Mouse (Mus musculus) frontal cortex, postnatal 25 days (tissue): ENCODE data around the gene Gm7073.
A peak's percentile ranks its signal among the peaks of the same experiment; 100 is the strongest.

Experiments used
- DNase-seq, 2 experiments: peaks; one replicate each; pipeline ENCODE4 v3.0.0; 2022; ENCODE audit warnings: low spot score in 2 of 2

Gene Gm7073

DNA sequence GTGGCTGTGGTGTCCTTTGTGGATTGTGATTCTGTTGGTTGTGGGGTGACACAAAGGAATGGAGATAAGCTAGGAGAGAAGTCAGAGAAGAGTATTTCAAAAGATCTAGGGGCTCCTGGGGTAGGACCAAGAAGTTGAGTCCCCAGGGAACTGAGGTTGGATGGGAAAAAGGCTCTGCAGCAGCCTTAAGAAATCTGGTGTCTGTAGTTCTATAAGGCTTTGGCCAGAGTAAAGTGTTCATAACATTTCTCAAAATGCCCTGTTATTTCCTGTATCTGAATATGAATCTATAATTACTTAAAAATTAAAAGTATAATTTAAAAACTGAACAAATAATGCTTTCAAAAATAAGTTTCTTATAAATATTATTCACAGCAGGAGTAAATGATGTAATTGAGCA lies at the start of gene Gm7073:
Gm7073 (minus strand) TSS at position 101 of the 400 bp plus-strand sequence.
- no peak for DNase-seq

DNA sequence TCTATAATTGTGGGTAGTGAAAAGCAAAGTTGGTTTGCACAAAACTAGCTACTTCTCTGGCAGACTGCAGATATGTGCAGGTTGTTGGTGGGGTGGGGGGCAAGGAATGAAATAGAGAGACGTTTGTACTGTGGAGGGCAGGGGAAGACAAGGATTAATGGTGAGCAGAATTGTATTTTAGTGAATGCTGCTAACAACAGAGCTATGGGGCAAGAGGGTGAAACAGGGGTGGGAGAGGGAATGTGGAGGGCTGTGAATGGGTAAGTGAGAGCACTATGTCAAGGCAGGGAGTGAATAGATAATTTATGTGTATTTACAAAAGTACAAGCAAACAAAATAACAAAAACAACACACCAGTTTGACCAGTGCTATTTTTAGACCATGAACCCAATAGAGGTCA lies 31.5 kb upstream of the Gm7073 start:
- no peak for DNase-seq

DNA sequence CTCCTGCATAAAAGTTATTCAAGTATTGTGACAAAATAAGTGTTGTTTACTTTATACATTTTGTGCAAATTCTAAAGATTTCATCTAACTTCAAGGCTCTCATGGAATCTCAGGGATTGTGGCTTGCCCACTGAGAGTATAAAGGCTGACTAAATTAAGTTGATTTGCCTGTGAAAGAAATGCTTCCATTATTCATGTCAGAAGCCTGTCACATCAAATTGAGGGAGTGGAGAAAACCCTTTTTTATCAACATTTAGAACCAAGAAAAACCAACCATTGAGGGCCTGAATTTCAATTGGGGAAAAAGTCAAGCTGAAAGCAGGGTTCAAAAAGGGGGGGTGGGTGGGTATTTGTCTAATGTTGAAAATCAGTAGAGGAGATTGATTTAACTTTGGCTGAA lies 30.0 kb upstream of the Gm7073 start:
- DNase-seq, result no peak

DNA sequence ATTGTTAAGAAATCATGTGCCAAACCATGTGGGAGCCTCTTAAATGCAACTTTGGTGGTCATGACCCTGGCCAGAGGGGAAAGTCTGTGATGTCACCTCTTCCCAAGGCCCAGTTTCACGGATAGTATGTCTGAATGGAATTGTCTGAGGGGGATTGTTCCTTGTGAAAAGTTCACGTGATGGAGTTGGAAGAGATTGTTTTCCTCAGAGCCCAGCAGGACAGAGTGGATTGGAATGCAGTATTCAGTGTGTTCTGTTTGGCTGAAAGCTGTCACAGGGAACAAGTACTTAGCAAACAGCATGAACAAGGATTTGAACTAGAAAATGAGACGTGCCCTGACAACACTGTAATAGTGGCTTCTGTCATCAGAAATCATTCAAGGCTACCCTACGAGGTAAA lies 16.2 kb upstream of the Gm7073 start:
- DNase-seq, result no peak

DNA sequence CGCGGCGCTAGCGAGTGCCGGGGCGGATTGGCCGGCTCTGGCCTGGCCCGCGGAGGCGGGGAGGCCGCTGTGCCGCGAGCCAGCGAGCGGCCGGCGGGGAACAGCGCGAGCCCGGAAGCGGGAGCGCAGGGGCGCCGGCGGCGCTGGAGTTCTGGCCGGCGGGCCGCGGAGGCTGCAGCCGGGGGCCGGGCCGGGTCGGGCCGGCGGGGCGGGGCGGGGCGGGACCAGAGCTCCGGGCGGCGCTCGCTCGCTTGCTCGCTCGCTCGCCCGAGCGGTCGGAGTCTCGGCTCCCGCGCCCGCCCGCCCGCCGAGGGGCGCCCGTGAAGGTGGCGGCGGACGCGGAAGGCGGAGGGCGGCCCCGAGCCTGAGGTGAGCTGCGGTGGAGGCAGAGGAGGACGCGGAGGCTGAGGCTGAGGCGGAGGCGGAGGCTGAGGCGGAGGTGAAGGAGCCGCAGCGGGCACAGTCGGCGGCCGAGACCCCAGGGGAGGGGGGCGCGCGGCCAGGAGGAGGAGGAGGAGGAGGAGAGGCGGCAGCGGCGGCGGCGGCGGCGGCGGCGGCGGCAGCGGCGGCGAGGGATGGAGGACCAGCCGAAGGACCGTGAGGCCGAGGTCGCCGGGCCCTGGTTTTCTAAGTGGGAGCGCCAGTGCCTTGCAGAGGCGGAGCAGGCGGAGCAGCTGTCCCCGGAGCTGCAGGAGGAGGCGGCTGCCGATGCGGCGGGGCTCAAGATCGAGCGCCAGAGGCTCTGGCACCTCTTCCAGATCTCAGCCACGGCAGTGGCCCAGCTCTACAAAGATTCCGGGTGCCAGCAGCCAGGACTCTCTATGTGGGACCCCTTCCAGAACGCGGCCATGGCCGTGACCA lies 8.6 kb upstream of the Gm7073 start:
- DNase-seq, result peak; percentile 4 to 5

DNA sequence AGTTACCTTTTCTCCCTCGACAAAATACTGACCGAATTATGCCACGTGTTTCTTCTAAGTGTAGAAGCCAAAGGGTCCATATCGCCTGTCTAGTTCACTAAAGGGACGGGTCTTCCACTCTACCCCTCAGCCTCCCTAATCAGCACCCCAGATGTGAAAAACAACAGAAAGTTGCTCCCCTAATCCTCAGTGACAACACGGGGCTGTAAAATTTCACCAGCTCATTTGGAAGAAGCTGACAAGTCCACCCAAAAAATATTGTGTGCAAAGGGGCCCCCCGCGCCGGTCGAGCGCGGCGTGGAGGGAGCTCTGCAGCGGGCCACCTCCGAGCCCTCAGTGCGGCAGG lies 8.0 kb upstream of the Gm7073 start:
- peak in 1 of 2 experiments; percentile 2 for DNase-seq

DNA sequence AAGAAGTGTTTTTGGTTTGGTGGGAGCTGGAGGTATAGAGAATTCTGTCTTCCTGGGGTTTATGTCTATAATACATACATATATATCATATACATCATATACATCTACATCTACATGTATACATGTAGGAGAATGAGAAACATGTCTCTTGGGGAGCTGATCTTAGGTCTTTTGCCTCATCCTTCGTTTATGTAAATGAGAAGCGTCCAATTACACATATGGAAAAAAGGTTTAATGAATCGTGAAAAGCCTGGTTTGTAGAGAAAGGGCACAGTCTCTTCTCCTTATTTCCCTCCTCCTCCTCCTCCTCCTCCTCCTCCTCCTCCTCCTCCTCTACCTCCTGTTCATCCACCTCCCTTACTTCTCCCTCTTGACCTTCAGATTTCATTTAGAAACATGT lies 6.9 kb upstream of the Gm7073 start:
- DNase-seq, result no peak

DNA sequence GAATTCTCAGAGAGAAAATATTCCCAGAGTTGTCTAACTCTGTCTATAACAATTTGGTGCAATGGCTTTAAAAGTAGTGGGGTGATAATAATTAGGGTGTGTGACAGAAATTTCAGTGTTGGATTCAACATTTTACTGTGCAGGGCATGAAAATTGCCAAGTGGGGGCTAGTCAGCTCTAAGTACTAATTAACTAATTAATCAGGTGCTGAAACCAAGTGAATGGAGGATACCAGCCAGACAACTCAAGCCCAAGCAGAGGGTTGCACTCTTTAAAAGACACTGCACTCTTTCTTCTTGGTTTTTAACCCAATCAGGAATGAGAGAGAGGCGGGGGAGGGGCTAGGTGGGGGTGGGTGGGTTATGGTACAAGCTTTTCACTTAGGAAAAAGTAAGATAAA lies 6.4 kb upstream of the Gm7073 start:
- no peak for DNase-seq

DNA sequence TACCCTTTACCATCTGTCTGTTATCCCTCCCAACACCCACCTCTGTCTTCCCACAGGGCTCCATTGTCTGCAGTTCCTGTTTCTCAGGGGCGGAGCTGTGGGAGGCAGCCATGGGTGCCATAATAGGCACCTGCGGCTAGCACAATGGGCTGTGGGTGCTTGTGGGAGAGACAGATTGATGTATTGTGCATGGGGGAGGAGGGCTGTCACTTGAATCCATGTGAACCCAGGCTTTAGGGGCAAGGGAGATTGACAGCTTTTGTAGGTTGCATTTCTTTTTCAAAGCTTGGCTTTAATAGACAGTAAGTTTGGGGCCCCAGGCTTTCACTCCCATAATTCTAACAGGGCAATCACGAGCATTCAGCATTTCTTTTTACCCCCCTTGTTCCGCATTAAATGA lies 5.0 kb upstream of the Gm7073 start:
- no peak for DNase-seq

DNA sequence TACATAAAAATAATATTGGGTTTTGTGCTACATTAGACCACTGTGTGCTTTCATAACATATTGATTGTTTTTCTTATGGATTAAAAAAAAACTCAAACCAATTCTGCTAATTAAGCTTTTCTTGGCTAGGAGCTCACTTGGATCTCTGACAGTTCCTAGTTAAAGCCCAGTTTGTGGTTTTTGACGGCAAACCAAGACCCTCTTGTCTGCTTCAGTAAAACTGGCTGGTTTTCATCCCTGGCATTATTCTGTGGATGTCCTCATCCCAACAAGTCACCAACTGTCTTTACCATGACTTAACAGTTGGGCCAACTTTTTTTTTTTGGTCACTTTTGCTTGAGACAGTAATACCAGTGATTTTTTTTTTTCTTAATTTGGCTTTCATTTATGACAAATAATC lies 3.9 kb upstream of the Gm7073 start:
- no peak for DNase-seq

DNA sequence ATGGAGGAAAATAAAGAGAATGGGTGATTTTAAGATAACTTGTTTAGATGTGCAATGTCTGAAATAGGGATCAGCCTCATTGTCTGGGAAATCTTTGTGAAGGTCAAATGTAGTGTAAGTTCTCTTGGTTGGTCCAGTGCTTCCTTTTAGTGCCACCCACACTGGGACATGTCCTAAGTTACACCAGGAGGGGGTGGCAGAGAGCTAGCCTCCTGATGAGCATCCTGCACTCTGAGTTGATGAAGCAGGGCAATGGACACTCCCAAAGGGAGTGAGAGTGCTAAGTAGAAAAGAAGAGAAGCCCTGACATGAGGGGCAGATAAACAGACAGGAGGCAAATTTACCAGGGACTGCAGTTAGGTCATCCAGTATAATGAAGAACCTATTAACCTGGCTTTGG lies 35.1 kb downstream of the Gm7073 start:
- peak in 1 of 2 experiments; percentile 3 for DNase-seq

DNA sequence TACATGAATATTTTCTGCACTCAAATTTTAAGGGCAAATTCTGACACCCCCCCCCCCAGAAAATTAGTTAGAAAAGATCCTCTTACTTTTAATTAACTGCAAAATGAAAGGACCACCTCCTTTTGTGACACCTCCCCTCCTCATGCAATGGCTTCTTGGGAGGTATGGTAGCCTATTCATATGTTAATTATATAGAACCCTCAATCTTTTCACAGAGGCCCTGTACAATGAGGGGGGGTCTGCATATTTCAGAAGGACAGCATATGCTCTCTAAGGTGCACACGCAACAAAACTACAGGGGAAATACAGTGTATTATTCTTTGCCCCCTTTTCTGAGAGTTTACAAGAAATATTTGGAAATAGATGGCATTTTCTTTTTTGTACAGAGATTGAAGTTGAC lies 41.3 kb downstream of the Gm7073 start:
- no peak for DNase-seq

DNA sequence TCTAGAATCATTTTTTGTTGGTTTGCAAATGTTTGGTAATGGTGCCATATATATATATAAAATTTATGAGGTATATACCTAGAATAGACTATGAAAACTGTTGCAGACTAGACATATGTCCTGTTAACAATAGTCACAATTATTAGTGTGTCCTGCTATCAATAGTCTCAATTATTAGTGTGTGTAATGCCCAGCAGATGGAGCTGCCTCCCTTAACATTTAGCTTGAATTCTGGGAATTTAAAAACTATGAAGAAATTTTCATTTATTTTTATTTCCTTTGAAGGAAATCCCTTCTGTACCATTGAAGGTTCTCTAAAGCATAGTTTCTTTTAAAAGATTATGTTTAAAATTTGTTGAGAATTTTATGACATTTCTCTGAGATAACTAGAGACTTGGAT lies 43.7 kb downstream of the Gm7073 start:
- no peak for DNase-seq

DNA sequence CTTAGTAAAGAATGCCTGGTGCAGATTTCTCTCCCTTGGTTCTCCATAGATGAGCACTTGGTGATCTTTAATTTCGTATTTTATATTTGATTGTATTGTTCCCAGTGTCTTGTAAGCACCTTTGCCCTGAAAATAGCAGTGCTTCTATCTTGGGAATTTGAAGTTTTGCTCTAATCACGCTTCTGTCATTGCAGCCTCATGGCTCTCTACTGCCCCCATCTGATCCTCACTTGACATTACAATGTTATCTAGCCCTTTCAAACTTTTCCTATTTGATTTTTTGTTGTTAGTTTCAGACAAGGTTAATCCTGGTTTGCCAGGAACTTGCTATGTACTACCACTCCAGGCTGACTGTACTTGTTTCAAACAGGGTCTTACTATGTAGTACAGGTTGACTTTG lies 75.3 kb downstream of the Gm7073 start:
- DNase-seq, result no peak

DNA sequence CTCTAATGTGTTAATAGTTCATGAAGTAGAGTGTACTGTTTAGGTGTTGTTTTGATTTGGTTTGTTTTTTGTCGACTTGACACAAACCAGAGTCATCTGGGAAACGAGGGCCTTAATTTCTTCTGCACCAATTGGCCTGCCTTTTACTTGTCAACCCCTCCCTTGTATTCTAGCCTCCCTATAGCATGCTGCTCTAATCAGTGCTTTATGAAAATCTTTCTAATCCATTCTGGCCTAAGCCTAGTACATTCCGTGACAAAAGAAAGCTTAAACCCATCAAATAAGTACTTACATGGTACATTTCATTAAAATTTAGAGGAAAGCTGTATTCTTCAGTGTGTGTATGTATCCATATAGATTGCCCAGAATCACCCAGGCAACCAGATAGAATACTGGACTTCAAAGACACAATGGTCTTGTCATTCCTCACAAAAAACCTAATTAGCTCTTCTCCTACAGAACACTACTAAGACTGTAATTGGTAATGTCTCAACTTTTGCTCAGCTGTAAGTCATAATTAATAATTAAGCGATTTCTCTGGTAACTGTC lies 124.4 kb downstream of the Gm7073 start:
- no peak for DNase-seq

DNA sequence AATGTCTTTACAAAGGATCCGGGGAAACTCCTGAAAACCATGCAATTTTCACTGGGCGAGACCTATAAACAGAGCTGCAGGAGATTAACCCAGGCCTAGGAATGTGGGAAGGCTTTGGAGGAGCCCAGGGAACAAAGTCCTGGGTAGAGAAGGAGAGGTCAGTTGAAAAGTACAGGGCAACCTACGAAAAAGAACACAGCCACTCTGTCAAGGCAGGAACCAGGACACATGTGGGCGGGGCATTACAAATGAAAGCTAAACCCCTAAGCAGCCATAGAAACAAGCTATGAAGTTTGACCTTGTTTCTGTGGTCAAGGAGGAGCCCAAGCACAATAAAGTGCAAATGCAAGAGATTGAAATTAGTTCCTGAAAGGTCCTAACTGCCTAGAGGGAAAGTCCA lies 133.4 kb downstream of the Gm7073 start:
- DNase-seq, result no peak

DNA sequence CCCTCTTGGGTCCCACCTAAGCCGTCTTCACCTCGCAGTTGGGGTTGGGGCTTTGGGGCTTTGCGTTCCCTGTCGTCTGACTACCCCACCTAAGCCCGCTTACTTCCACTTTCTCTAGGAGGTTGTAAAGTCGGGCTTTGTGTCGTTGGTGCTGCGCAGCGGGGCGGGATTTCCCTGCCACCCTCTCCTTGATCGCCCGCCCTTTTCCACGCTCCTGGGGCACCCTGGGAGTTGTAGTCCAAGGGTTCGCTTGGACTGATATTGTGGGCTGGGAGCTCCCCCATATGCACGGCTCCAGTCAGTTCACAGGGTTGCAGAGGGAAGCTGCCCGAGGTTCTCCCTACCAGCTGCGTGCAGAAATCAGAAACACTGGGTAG lies 134.4 kb downstream of the Gm7073 start:
- DNase-seq, result peak; percentile 56 to 65

DNA sequence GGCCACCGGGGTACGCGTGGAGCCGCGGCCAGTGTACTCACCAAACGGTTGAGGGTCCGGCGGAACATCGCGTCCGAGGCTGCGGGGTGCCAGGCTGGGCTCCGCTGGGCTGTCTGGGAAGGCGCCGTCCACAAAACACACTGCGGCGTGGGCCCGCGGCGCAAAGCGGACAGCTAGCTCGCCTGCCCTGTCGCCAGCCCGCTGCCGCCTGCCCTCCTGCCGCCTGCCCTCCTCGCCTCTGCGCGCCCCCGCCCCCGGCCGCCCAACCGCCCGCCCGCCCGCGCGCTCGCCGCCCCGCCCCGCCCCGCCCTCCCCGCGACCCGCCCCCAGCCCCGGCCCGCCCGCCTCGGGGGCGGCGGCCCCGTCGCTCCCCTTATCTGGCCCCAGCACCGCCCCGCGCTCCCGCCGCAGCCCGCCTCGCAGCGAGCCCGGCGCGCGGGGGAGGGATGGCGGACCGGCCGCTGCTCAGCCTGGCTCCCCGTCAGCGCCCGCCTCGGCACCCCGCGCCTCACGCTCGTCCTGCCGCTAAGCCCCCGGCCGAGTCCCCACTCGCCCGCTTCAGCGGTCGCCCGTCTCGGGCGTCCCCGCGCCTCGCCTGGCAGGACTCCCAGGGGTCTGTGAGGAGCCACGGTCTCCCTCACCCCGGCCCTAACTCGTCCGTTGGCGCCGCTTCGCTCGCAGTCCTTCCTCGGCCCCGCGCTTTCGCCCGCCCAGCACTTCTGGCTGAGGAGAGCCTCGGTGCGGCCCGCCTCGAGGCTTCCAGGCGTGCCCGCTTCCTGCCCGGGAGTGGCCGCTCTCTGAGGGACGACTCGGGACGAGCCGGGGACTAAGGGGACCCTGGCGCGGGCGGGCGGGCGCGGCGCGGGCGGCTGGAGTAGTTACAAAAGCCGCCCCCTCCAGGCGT lies 135.0 kb downstream of the Gm7073 start:
- DNase-seq, result peak in 1 of 2 experiments; percentile 13

DNA sequence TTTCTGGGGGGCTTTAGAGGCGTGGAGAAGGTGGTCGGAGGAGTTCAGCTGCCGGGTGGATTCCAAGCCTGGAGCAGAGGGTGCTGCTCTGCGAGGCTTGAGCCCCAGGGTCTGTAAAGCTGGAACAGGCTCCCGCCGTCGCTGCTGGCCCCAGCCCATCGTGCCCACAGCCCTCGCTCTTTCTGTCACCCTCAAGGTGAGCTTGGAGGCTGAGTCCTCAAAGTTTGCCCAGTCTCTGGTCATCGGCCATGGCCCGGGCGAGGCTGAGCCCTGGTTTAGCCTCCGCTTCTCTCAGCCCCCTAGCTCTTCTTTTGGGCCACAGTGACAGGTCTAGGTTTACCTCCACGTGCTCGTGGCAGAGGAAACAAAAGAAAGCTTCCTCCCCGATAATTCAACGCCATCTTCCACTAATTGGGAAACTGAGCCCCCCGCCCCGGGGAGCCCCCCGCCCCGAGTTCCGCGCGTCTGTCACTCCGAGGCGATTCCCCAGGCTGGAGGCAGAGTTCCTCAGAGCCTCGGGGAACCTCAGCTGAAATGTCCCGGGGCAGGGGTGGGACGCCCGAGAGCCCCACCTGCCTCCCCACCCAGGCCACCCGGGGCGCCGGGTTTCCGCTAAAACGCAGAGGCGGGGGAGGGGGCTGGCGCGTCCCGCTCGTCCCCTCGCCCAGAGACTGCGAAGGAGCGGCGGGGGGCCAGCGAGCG lies 135.8 kb downstream of the Gm7073 start:
- no peak for DNase-seq

DNA sequence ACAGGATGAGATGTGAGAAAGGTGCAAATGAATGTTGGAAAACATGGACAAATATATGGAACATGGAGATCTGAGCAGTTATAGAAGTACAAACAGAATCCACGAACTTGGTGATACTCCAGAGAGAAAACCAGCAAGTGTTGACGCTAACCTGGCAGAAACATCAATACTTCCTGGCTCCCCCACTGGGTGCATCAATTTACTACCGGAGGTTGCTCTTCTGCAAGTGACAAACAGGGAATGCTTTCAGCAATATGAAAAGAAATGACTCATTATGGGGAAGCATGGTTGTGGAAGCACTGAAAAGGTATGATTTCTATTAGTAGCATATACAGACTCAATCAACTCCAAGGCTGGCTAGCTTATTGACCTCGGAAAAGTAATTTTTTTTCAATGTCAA lies 144.8 kb downstream of the Gm7073 start:
- no peak for DNase-seq

DNA sequence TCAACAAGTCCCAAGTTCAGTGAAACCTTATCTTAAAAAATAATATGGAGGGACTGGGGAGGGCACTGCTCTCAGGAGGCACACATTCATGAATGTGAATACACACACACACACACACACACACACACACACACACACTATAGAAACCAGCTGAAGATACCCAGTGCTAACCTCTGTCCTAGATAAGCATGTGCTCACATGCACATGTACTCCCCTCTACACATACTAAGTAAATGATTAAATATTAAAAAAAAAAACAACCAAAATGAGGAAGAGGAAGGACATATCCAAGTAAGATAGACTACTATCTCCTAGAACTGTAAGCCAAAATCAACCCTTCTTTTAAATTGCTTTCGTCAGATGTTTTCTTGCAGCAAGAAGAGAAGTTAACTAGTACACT lies 152.2 kb downstream of the Gm7073 start:
- DNase-seq, result no peak
